Mouse (Mus musculus) stomach, postnatal 0 days (tissue): ENCODE data around the gene Asna1.

ENCODE experiments used
- CTCF ChIP-seq: IDR thresholded peaks from 2 replicates; pipeline ENCODE4 v1.5.1; 2016; ENCODE audit warnings: antibody characterized with exemption, low read depth, mild to moderate bottlenecking, moderate library complexity
- EP300 ChIP-seq: optimal IDR thresholded peaks from 2 replicates; pipeline ENCODE3; 2016; ENCODE audit warnings: antibody characterized with exemption

DNA sequence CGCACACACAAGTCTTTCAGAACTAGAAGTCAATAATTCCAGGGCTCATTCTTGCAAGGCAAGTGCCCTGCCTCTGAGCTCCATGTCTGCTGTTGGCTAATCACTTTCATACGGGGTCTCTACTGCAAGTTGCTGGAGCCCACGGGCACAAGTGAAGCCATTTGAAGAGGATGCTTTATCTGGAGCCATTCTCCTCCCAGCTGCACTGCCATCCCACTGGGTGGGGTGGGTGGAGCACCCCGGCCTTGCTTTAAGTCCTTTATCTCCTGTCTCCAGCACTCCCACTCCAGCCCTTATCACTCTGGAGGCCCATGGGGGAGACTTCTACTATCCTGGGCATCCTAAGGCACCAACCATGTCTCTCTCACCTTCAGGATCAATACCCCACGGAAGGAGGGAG lies 54.2 kb downstream of the Asna1 start:
- TF ChIP-seq CTCF (no peak), EP300 (no peak)
